Mouse (Mus musculus) cerebellum, adult 2 months (tissue): ENCODE results near the gene Kcnk5.

Source experiments
- CTCF ChIP-seq: fragments of 200-500 bp; IDR thresholded peaks from 2 replicates; pipeline ENCODE4 v1.5.1; 2011; ENCODE audit warnings: low read depth, mild to moderate bottlenecking, control low read depth, low read length, moderate library complexity, borderline replicate concordance; ENCODE audit not compliant: insufficient read depth
- POLR2A ChIP-seq: fragments of 200-500 bp; IDR thresholded peaks from 2 replicates; pipeline ENCODE4 v1.6.1; 2011; ENCODE audit warnings: low read length, control low read depth, borderline replicate concordance; ENCODE audit not compliant: insufficient read depth

- no peak for TF ChIP-seq CTCF
- no peak for TF ChIP-seq POLR2A
Observed at GRCm38 (mm10) chr14:20155718-20156117, 25.9 kb downstream of the Kcnk5 start.
